Mouse (Mus musculus) liver, adult 2 months (tissue): Measurements from ENCODE around the gene Dnali1. TPM values are rescaled to one million over a fixed set of nuclear protein-coding genes. Genes with fewer than 3 reads are reported as not detected.

Source experiments
- DNase-seq: peaks from one replicate; pipeline ENCODE4 v3.0.0-alpha.2; 2011; ENCODE audit warnings: low read depth, low spot score; ENCODE audit errors: extremely low read depth
- H3K27ac ChIP-seq: fragments of 200-500 bp; replicated peaks from 2 replicates; pipeline ENCODE4 v1.5.1; 2012; ENCODE audit warnings: low read depth, mild to moderate bottlenecking, control low read depth, inconsistent platforms, low read length; ENCODE audit not compliant: insufficient read depth
- H3K27me3 ChIP-seq: fragments of 200-500 bp; 2 replicates; pipeline ENCODE4 v1.6.1; 2012; ENCODE audit warnings: mild to moderate bottlenecking, moderate library complexity, low read length, inconsistent platforms; ENCODE audit not compliant: control insufficient read depth, insufficient read depth
- H3K36me3 ChIP-seq: fragments of 200-500 bp; 2 replicates; pipeline ENCODE4 v1.6.1; 2012; ENCODE audit warnings: low read length, inconsistent platforms; ENCODE audit not compliant: control insufficient read depth, insufficient read depth
- H3K4me1 ChIP-seq: fragments of 200-500 bp; 2 replicates; pipeline ENCODE4 v1.6.1; 2011; ENCODE audit warnings: low read length; ENCODE audit not compliant: control insufficient read depth, insufficient read depth
- H3K4me3 ChIP-seq: fragments of 200-500 bp; 2 replicates; pipeline ENCODE4 v1.5.1; 2011; ENCODE audit warnings: low read depth, mild to moderate bottlenecking, control low read depth, low read length, moderate library complexity; ENCODE audit not compliant: insufficient read depth
- H3K79me2 ChIP-seq: fragments of 200-500 bp; 2 replicates; pipeline ENCODE4 v1.6.1; 2012; ENCODE audit warnings: inconsistent platforms, mild to moderate bottlenecking, low read length, moderate library complexity; ENCODE audit not compliant: control insufficient read depth, insufficient read depth
- H3K9ac ChIP-seq: fragments of 200-500 bp; 2 replicates; pipeline ENCODE4 v1.6.1; 2012; ENCODE audit warnings: low read depth, mild to moderate bottlenecking, control low read depth, inconsistent platforms, low read length
- CTCF ChIP-seq: fragments of 200-500 bp; IDR thresholded peaks from 2 replicates; pipeline ENCODE4 v1.5.1; 2011; ENCODE audit warnings: low read depth, low read length, control low read depth
- POLR2A ChIP-seq: fragments of 200-500 bp; IDR thresholded peaks from 2 replicates; pipeline ENCODE4 v1.6.1; 2011; ENCODE audit warnings: low read length, control low read depth; ENCODE audit not compliant: insufficient read depth; ENCODE audit errors: extremely low read depth
- WGBS: fragments of 180-500 bp; shearing (Covaris S2); methylation state at CpG from one replicate; pipeline ENCODE4 v1.1.7; 2018; 5-methylcytosine and 5-hydroxymethylcytosine counted together
- polyA plus RNA-seq: library from polyadenylated mRNA; depleted of rRNA; stranded (reverse); fragments of >200 nt; gene quantifications from 2 replicates; pipeline ENCODE4 v1.2.3, GENCODE M21; 2012; rRNA removed
- total RNA-seq: library from RNA; depleted of rRNA; stranded (reverse); fragments of >200 nt; gene quantifications from 2 replicates; pipeline ENCODE4 v1.2.3, GENCODE M21; 2014; rRNA removed

The Dnali1 gene
- total RNA-seq (0.09 TPM in 1 of 2 replicates, not detected in the other), polyA plus RNA-seq (0.05 TPM in 1 of 2 replicates, not detected in the other)

DNA sequence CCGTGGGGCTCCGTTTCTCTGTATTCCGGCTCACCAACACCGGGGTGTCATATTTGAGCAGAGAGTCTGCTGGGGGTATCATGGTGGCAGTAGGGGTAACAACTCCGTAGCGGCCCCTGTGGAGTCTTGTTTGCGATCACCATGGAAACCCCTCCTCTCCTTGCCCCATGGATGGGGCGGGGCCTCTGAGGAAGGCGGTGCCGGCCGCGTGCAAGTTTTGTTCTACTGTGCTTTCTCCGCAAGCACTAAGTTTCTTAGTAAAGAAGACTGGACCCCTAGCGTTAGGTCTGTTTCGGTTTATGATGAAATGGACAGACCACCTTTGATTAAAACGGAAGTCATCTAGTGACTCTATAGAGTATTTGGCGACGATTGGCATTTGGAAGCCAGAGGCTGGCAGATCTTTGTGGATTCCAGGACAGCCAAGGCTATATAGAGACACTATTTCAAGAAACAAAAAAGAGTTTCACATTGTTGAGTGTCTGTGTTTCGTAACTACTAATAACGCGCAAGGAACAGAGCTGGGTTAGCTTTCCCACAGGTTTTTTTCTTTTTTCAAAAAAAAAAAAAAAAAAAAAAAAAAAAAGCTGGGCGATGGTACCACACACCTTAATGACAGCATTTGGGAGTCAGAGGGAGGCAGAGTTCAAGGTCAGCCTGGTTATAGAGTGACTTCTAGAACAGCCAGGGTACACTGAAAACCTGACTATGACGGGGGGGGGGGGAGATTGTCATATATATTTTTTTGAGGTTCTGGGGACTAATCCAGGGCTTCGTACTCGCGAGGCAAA lies at the start of gene Dnali1:
Gene Dnali1, minus strand, starts transcription at position 187 of the 791 bp plus-strand sequence.
- H3K36me3 ChIP-seq = peaks cover 13% of the 10 kb centered on the region
- 3% methylated on average over 26 of the region's 26 CpGs for WGBS
- H3K27me3 ChIP-seq = no peaks in the 10 kb centered on the region
- peaks cover 5% of the 10 kb centered on the region for H3K4me1 ChIP-seq
- H3K27ac ChIP-seq = peak within 1 kb of the TSS; percentile 70
- TF ChIP-seq POLR2A (no peak), CTCF (no peak)
- H3K4me3 ChIP-seq = peak within 1 kb of the TSS; percentile 88
- peak; percentile 72 for DNase-seq
- H3K79me2 ChIP-seq = peaks cover 10% of the 10 kb centered on the region; the same call in 1 of the 2 replicates
- H3K9ac ChIP-seq = peak within 1 kb of the TSS; percentile 77

DNA sequence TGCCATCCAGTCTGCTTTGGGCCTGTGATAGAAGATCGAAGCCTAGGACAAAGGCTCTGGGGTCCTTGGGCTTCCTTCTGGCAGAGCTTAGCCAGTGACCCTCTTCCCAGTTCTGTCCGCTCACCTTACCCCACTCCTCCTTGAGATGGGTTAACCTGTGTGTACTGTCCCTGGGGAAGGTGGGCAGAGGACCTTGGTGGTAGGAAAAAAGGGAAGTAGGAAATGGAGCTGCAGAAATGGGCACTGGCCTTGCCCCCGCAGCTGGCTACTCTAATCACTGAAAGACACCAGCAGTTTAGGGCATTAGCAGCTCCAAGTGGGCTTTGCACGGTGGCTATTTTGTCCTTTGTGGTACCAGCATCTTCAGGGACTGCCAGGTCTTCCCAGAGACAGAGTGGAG lies 49.6 kb upstream of the Dnali1 start:
- TF ChIP-seq CTCF (no peak), POLR2A (no peak)
- Histone ChIP-seq H3K9ac (no peak overlapping the region), H3K36me3 (no peaks in the 10 kb centered on the region), H3K4me3 (no peak overlapping the region), H3K27ac (peak overlapping the region; percentile 25), H3K4me1 (peaks cover 24% of the 10 kb centered on the region), H3K79me2 (no peaks in the 10 kb centered on the region), H3K27me3 (no peaks in the 10 kb centered on the region)
- DNase-seq = no peak
- 81% methylated on average over 4 of the region's 4 CpGs for WGBS

DNA sequence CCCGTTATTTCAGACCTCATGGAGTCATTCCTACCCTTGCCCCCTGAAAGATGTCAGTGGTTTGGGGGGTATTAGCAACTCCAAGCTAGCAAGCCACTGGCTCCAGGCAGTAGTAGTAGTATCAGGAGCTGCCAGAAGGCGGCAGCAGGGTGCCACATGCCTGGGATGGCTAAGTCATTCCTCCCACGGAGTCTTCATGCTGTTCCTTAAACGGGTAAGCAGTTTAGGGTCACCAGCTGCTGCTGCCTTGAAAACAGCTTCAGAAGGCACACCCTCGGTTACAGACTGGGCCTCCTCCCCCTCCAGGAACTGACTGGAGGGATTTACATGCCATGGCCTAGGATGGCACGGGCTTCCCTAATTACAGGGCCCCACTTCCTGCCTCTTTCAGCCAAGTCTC lies 49.1 kb upstream of the Dnali1 start:
- H3K4me3 ChIP-seq = no peak overlapping the region
- no peaks in the 10 kb centered on the region for H3K27me3 ChIP-seq
- H3K9ac ChIP-seq = no peak overlapping the region
- peaks cover 1% of the 10 kb centered on the region; the same call in 1 of the 2 replicates for H3K36me3 ChIP-seq
- peak; percentile 52 for DNase-seq
- H3K79me2 ChIP-seq = no peaks in the 10 kb centered on the region
- WGBS = 22% methylated on average over 6 of the region's 6 CpGs
- TF ChIP-seq CTCF (peak; percentile 91), POLR2A (no peak)
- peaks cover 24% of the 10 kb centered on the region for H3K4me1 ChIP-seq
- H3K27ac ChIP-seq = no peak overlapping the region

- Histone ChIP-seq H3K36me3 (peaks cover 8% of the 10 kb centered on the region; the same call in 1 of the 2 replicates), H3K79me2 (no peaks in the 10 kb centered on the region), H3K27ac (no peak overlapping the region), H3K4me1 (no peaks in the 10 kb centered on the region), H3K27me3 (no peaks in the 10 kb centered on the region), H3K4me3 (no peak overlapping the region), H3K9ac (no peak overlapping the region)
- TF ChIP-seq POLR2A (no peak), CTCF (no peak)
- WGBS = 93% methylated on average over 9 of the region's 9 CpGs
- DNase-seq = no peak
These were observed 39.9 kb upstream of the Dnali1 start for GRCm38 (mm10) chr4:125105354-125105753.

DNA sequence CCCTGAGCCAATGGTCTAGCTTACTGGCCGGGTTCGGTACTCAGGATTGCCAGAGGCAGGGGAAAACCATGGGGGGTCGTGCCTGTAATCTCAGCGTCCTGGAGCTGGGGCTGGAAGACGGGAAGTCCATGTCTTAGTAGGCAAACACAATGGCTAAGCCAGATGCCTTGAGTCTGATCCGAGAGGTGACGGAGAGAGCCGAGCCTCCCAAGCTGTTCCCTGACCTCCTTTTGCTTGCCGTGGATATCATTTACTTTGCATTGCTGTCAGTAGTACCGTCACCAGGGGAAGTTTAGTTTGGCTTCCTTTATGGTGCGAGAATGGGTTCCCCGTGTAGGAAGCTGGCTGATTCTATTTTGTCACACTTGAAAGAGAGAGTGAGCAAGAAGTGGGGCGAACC lies 35.8 kb upstream of the Dnali1 start:
- DNase-seq = no peak
- TF ChIP-seq CTCF = no peak
- TF ChIP-seq POLR2A = no peak
- H3K4me3 ChIP-seq = no peak overlapping the region
- WGBS = 90% methylated on average over 13 of the region's 13 CpGs
- peaks cover 3% of the 10 kb centered on the region; the same call in 1 of the 2 replicates for H3K79me2 ChIP-seq
- H3K4me1 ChIP-seq = no peaks in the 10 kb centered on the region
- peaks cover 4% of the 10 kb centered on the region; the same call in 1 of the 2 replicates for H3K36me3 ChIP-seq
- no peak overlapping the region for H3K27ac ChIP-seq
- H3K9ac ChIP-seq = no peak overlapping the region
- no peaks in the 10 kb centered on the region for H3K27me3 ChIP-seq

DNA sequence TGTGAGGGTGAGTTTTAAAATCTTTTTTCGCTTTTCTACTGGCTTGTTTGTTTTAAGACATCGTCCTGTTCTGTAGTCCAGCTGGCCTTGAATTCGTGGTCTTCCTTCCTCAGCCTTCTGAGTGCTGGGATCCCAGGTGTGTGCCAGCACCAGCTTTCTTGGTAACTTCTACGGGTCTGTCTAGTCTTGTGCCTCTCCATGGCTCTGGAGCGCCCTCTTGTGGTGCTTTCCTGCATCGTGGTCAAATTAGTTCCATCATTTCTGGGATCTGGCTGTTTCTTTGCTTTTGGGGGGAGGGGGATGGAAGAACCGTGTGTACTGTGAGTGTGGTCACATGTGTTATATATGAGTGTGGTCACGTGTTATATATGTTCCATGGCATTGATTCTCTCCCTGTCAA lies 34.0 kb upstream of the Dnali1 start:
- 9% methylated on average over 8 of the region's 8 CpGs for WGBS
- peak; percentile 47 for DNase-seq
- Histone ChIP-seq H3K36me3 (peaks cover 4% of the 10 kb centered on the region; the same call in 1 of the 2 replicates), H3K4me3 (no peak overlapping the region), H3K9ac (no peak overlapping the region), H3K27ac (no peak overlapping the region), H3K27me3 (no peaks in the 10 kb centered on the region), H3K4me1 (no peaks in the 10 kb centered on the region), H3K79me2 (peaks cover 3% of the 10 kb centered on the region; the same call in 1 of the 2 replicates)
- TF ChIP-seq CTCF = peak; percentile 85
- no peak for TF ChIP-seq POLR2A
